ENCODE assay signal across 10 mouse cellular contexts in the genomic region with DNA sequence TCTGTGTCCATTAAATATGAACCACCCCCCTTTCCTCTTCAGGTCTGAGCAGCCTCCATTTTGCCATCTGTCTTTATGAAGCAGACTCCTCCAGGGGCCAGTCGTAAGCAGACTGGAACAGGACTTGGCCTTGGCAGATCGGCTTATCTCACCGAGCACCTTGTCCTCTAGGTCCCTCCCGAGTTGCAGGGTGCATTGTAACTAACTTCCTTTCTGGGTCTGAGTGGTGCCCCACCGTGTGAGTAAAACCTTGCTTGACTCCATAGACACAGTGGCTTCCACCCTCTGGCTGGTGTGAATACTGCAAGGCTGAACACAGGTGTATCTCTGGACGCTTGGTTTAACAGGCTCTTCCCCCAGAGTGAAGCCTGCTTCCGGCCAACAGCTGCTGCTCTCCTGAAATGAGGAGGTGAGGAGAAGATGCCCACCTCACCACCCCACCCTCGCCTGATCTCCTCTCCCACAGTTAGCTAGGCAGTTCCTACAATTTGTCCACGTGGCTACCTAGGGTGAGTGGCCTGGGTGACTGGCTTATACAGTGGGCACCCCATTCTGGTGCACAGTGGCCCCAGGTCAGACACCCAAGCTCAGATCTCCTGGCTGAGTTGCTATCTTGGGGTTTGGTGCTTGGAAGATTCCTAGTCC.
DNase-seq lines count a peak whose midpoint lies in the region; ATAC-seq lines count a peak whose summit lies in the region.
"Had no signal": no experiment of that assay in that cellular context is flagged by ENCODE, and none has a peak within 500 bp of the region (broad histone marks: within the 10 kb centered on the region; RNA-seq: fewer than 3 reads in every experiment).

No protein-coding gene starts in this region.

- no peak overlapping the region for H3K4me3 ChIP-seq in kidney, embryonic 14.5 days (ENCODE audit: low read length)
- H3K4me3 ChIP-seq: midbrain, embryonic 15.5 days had no signal

- H3K4me1 ChIP-seq in kidney, embryonic 14.5 days (ENCODE audit: control insufficient read depth, insufficient read depth, low read length), result peaks cover 33% of the 10 kb centered on the region

- intact Hi-C loops in heart, postnatal 10 days (cut with DNase I), result loop anchor here (5.0 kb wide), 1 partner anchor 89 kb away; no protein-coding TSS in a partner anchor
- intact Hi-C loops in left cerebral cortex, postnatal 10 days (cut with DNase I), result no loop called here

- H3K36me3 ChIP-seq in kidney, embryonic 14.5 days (ENCODE audit: control insufficient read depth, insufficient read depth, low read length), result no peaks in the 10 kb centered on the region
- H3K36me3 ChIP-seq: midbrain, embryonic 15.5 days had no signal

- no peak for ATAC-seq in kidney, embryonic 14.5 days (ENCODE audit: low FRiP score, low TSS enrichment)
- ATAC-seq in common myeloid progenitor, adult 5-6 weeks (replicated peaks; ENCODE audit: low read depth, poor library complexity, severe bottlenecking), result peak; percentile 75
- peak; percentile 53 for ATAC-seq in megakaryocyte, adult 5-6 weeks (ENCODE audit: poor library complexity, severe bottlenecking)
- ATAC-seq: midbrain, embryonic 15.5 days had no signal

- H3K9me3 ChIP-seq in kidney, embryonic 14.5 days (ENCODE audit: control insufficient read depth, low read length), result no peaks in the 10 kb centered on the region
- H3K9me3 ChIP-seq: midbrain, embryonic 15.5 days had no signal

- no peak for DNase-seq in kidney, adult 8-10 months
- DNase-seq in heart, postnatal 10 days, result peak; percentile 37 to 38
- DNase-seq in left cerebral cortex, postnatal 10 days (ENCODE audit: extremely low spot score in 1 of 2, low spot score in 2 of 2), result no peak
- no peak for DNase-seq in left cerebral cortex, adult 11 months (ENCODE audit: low spot score)
- no peak for DNase-seq in left cerebral cortex, adult 9 months (ENCODE audit: low spot score in 2 of 2)
- DNase-seq: layer of hippocampus, adult 9-11 months had no signal

- H3K9ac ChIP-seq in kidney, embryonic 14.5 days (ENCODE audit: low read depth, low read length), result no peak overlapping the region

- peaks cover 60% of the 10 kb centered on the region for H3K27me3 ChIP-seq in kidney, embryonic 14.5 days (ENCODE audit: control insufficient read depth, insufficient read depth, low read length)

- H3K4me2 ChIP-seq in kidney, embryonic 14.5 days (replicated peaks; ENCODE audit: low read depth, low read length), result no peak overlapping the region
- H3K4me2 ChIP-seq: midbrain, embryonic 15.5 days had no signal

- H3K27ac ChIP-seq in kidney, embryonic 14.5 days (ENCODE audit: low read depth, low read length), result peak overlapping the region; percentile 70; the same call in 1 of the 2 replicates

- 63% methylated on average over 9 of the region's 9 CpGs for WGBS in kidney, embryonic 14.5 days

Comparison
In these comparisons a context has a peak if more than half of its experiments do, and no peak if none do; other contexts are left out.
1. DNase-seq: peak in heart, postnatal 10 days (2 of 2); none in kidney, adult 8-10 months (0 of 2), left cerebral cortex, postnatal 10 days (0 of 2), left cerebral cortex, adult 11 months (single experiment) and left cerebral cortex, adult 9 months (0 of 2).